Mouse (Mus musculus) midbrain, embryonic 11.5 days (tissue): ENCODE measurements around the gene Cyp27b1. TPM values are rescaled to one million over a fixed set of nuclear protein-coding genes. Genes with fewer than 3 reads are reported as not detected.

Source experiments
- ATAC-seq: fragments of 200-750 bp; cut with Nextera tagmentation; 2 replicates; pipeline ENCODE4 v1.8.0; 2017; ENCODE audit warnings: moderate TSS enrichment, moderate library complexity; ENCODE audit not compliant: low FRiP score
- DNase-seq: peaks from one replicate; pipeline ENCODE4 v3.0.0; 2015; ENCODE audit warnings: low spot score; ENCODE audit errors: missing footprints
- H3K27ac ChIP-seq: fragments of 300-500 bp; sonication (generic); 2 replicates; pipeline ENCODE4 v1.5.1; 2014; ENCODE audit warnings: low read depth, low read length
- H3K27me3 ChIP-seq: fragments of 300-500 bp; sonication (generic); 2 replicates; pipeline ENCODE4 v1.6.1; 2014; ENCODE audit warnings: mild to moderate bottlenecking, low read length, moderate library complexity, mixed read lengths; ENCODE audit not compliant: control insufficient read depth, insufficient read depth
- H3K36me3 ChIP-seq: fragments of 300-500 bp; sonication (generic); 2 replicates; pipeline ENCODE4 v1.6.1; 2014; ENCODE audit warnings: mild to moderate bottlenecking, low read length, moderate library complexity, mixed read lengths; ENCODE audit not compliant: control insufficient read depth, insufficient read depth
- H3K4me1 ChIP-seq: fragments of 300-500 bp; sonication (generic); 2 replicates; pipeline ENCODE4 v1.6.1; 2014; ENCODE audit warnings: low read length; ENCODE audit not compliant: control insufficient read depth, insufficient read depth
- H3K4me2 ChIP-seq: fragments of 300-500 bp; sonication (generic); 2 replicates; pipeline ENCODE4 v1.6.1; 2014; ENCODE audit warnings: mild to moderate bottlenecking, moderate library complexity
- H3K4me3 ChIP-seq: fragments of 300-500 bp; sonication (generic); 2 replicates; pipeline ENCODE4 v1.5.1; 2014; ENCODE audit warnings: low read depth, low read length
- H3K9ac ChIP-seq: fragments of 300-500 bp; sonication (generic); 2 replicates; pipeline ENCODE4 v1.6.1; 2014; ENCODE audit warnings: low read length
- H3K9me3 ChIP-seq: fragments of 300-500 bp; sonication (generic); 2 replicates; pipeline ENCODE4 v1.6.1; 2016; ENCODE audit warnings: low read length; ENCODE audit not compliant: control insufficient read depth
- WGBS: fragments of 180-500 bp; shearing (Covaris S2); extraction: QIAGEN DNeasy Blood & Tissue Kit; methylation state at CpG from one replicate; pipeline ENCODE4 v1.1.7; 2014; 5-methylcytosine and 5-hydroxymethylcytosine counted together
- polyA plus RNA-seq: library from polyadenylated mRNA; unstranded; fragments of >200 nt; fragmentation: Nextera tagmentation; extraction: Ambion mirVana; gene quantifications from 2 replicates; pipeline ENCODE4 v1.2.1, GENCODE M21; 2014

Gene Cyp27b1
- polyA plus RNA-seq, 1 experiment from 2014 or later = not detected

DNA sequence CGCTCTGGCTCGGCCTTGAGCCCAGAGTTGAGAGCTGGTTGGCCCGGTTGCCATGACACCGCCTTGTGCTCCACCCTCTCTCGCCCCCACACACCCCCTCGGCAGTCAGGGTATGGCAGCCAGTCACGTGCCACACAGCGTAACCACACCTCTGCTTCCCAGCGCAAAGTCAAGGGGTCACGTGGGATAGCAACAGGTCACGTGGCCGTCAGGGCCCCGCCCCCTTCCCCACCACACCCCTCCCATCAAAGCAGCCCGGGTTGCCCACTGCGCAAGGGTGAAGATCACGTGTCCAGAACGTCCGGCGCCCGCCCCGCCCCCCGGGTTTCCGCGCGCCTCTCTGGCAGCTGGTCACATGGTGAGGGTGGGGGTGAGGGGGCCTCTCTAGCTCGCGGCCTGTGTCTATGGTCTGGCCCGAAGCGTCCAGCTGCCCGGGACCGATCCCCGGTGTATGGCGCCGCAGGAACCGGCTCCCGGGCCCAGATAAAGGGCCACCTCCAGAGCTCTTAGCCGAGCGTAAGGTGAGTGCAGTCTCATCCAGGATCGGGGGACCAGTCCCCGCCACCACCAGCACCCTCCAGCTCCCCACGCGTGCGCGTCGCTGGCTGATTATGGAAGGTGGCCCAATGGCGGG is 15.3 kb downstream of the Cyp27b1 start, which contains the start of gene Cdk4:
Cdk4 (plus strand) TSS at position 296 of the 634 bp plus-strand sequence.
- peak within 1 kb of the TSS; percentile 82 for H3K27ac ChIP-seq
- ATAC-seq (peak; percentile 93), DNase-seq (peak; percentile 100)
- peak within 1 kb of the TSS; percentile 65 for H3K4me3 ChIP-seq
- H3K27me3 ChIP-seq = no peaks in the 10 kb centered on the region; the same call in 1 of the 2 replicates
- H3K9ac ChIP-seq = peak within 1 kb of the TSS; percentile 100
- peaks cover 32% of the 10 kb centered on the region for H3K36me3 ChIP-seq
- peak within 1 kb of the TSS; percentile 77 for H3K4me2 ChIP-seq
- H3K4me1 ChIP-seq = peaks cover 27% of the 10 kb centered on the region
- WGBS = under 1% methylated on average over 46 of the region's 46 CpGs
- no peaks in the 10 kb centered on the region for H3K9me3 ChIP-seq

DNA sequence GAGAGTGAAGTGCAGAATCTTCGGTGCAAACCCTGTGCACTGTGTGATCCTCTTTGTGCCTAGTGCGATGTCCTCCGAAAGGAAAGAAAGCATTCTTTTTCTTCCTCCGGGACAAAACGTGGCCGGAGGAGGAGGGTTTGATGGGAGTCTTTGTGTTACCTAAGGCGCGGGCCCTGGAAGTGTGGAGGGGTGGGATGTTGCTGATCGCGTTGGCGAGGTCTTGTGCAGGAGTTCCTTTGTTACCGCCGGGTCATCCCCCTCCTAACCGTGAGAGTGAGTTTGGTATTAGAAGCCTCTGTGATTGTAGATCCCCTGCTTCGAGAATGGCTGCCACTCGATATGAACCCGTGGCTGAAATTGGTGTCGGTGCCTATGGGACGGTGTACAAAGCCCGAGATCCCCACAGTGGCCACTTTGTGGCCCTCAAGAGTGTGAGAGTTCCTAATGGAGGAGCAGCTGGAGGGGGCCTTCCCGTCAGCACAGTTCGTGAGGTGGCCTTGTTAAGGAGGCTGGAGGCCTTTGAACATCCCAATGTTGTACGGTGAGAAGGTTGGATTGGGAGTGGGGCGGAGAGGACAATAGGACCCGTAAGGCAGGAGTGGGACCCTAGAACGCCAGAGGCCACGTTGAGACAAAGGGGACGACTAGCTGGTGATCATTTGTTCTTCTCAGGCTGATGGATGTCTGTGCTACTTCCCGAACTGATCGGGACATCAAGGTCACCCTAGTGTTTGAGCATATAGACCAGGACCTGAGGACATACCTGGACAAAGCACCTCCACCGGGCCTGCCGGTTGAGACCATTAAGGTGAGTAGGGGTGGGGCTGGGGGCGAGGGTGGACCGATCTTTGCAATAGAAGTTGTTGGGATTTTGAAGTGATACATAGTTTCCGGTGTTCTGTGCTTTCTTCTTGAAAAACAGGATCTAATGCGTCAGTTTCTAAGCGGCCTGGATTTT is 16.1 kb downstream of the Cyp27b1 start:
- peaks cover 28% of the 10 kb centered on the region for H3K4me1 ChIP-seq
- WGBS = 18% methylated on average over 37 of the region's 37 CpGs
- H3K27ac ChIP-seq = peak overlapping the region; percentile 82
- no peaks in the 10 kb centered on the region; the same call in 1 of the 2 replicates for H3K27me3 ChIP-seq
- H3K4me2 ChIP-seq = peak overlapping the region; percentile 77
- H3K9me3 ChIP-seq = no peaks in the 10 kb centered on the region
- peak overlapping the region; percentile 65 for H3K4me3 ChIP-seq
- peak; percentile 95 for DNase-seq
- no peak for ATAC-seq
- H3K9ac ChIP-seq = peak overlapping the region; percentile 100
- H3K36me3 ChIP-seq = peaks cover 32% of the 10 kb centered on the region

DNA sequence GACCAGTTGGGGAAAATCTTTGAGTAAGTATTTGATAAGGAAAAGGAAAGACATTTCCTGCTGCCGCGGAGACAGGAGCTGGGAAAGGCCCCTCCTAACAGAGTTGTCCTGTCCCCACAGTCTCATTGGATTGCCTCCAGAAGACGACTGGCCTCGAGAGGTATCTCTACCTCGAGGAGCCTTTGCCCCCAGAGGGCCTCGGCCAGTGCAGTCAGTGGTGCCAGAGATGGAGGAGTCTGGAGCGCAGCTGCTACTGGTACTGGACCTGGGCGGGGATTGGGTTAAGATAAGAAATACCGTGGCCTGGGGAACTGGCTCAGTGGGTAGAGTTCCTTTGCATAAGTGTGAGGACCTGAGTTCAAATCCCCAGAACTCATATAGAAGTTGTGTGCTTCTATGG is 17.9 kb downstream of the Cyp27b1 start:
- peaks cover 23% of the 10 kb centered on the region for H3K4me1 ChIP-seq
- H3K4me3 ChIP-seq = no peak overlapping the region
- no peak for ATAC-seq
- no peak overlapping the region for H3K4me2 ChIP-seq
- no peaks in the 10 kb centered on the region for H3K9me3 ChIP-seq
- H3K27ac ChIP-seq = no peak overlapping the region
- DNase-seq = no peak
- no peak overlapping the region for H3K9ac ChIP-seq
- no peaks in the 10 kb centered on the region; the same call in 1 of the 2 replicates for H3K27me3 ChIP-seq
- 89% methylated on average over 9 of the region's 9 CpGs for WGBS
- H3K36me3 ChIP-seq = peaks cover 32% of the 10 kb centered on the region

DNA sequence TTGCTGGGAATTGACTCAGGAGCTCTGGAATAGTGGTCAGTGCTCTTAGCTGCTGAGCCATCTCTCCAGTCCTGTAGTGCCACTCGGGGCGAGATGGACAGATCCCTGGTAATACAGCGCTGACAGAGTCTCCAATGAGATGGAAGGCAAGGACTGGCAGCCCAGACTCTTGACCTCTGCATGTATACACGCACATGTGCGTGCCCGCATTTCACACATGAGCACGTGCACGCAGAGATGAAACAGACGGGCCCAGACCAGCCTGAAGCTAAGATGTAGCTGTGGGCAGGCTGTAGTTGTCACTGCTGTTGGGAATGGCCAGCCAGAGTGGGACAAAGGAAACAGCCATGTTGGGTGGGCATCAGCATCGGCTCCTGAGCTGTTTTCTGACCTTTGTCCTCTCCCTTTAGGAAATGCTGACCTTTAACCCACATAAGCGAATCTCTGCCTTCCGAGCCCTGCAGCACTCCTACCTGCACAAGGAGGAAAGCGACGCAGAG is 18.5 kb downstream of the Cyp27b1 start:
- Histone ChIP-seq H3K4me1 (peaks cover 25% of the 10 kb centered on the region), H3K36me3 (peaks cover 32% of the 10 kb centered on the region), H3K27ac (no peak overlapping the region), H3K4me3 (no peak overlapping the region), H3K9ac (no peak overlapping the region), H3K27me3 (no peaks in the 10 kb centered on the region; the same call in 1 of the 2 replicates), H3K4me2 (no peak overlapping the region), H3K9me3 (no peaks in the 10 kb centered on the region)
- 89% methylated on average over 14 of the region's 14 CpGs for WGBS
- ATAC-seq (no peak), DNase-seq (no peak)

DNA sequence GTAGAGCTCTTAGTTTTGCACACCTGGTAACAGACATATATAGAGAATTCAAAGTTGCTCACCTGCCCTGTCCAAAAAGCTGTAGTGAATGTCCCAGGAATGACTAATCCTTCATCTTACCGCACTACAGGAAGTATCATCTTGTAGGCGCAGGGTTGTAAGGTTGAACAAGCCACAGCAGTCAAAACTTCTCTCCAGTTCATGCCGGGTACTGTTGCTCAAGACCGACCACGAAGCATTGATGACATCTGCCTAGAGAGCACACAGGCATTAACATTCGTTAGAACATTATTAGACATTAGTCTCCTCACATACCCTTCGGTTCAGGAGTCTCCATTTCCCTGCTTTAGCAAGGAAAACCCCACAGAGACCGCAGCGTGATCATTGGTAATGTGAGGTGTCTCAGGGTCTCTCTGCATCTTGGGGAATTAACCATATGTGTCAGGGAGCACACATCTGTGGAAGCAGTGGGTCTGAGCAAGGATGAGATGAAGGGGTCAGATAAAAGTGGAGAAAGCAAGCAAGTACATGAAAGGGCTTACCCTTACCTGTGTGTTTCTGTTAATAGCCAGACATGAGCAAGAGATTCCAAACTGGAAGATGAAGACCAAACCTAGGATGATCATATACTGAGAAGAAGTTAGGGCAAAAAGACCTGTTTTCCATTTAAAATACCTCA is 20.4 kb downstream of the Cyp27b1 start:
- WGBS = 85% methylated on average over 9 of the region's 9 CpGs
- Histone ChIP-seq H3K9ac (peak overlapping the region; percentile 79), H3K27ac (no peak overlapping the region), H3K27me3 (no peaks in the 10 kb centered on the region), H3K4me2 (peak overlapping the region; percentile 97), H3K4me3 (peak overlapping the region; percentile 63), H3K4me1 (peaks cover 21% of the 10 kb centered on the region), H3K9me3 (no peaks in the 10 kb centered on the region), H3K36me3 (peaks cover 32% of the 10 kb centered on the region)
- DNase-seq (no peak), ATAC-seq (no peak)

DNA sequence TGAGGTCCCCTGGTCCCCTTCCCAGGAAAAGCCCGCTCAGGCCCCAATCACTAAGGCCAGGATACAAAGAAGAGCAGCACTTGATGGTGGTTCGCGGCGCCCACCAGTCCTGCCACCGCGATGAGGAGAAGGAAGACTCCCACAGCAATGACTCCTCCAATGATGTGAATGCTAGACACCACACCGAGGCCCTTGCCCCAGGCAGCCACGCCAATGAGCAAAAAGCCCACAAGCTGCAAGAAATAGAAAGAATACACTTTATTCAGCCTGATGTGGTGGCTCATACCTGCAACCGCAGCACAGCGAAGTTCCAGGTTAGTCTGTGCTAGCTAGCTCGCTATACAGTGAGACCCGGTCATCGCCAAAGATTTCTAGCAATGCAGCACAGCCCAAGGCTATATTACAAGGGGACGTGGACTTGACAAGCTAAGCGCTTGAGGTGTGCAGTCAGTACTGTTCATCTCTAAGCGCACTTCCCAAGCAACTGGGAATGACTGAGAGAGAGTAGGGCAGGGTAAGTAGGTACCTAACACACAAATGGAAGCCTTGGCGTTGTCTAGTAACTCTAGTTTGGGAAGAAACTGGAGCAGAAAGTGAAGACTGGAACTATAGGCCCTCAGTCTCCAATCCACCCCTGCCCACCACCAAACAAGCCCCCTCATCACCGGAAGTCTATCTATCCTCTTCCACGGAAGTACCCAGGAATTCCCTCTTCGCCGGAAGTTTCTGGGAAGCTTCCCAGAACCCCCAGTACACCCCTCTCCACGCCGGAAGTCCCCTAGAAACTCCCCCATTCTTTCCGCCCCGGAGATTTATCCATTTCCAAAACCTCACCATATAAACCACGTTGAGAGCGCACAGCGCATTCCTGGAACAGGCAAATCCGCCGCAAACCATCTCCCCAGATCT is 21.5 kb downstream of the Cyp27b1 start:
- Histone ChIP-seq H3K27me3 (no peaks in the 10 kb centered on the region), H3K9me3 (no peaks in the 10 kb centered on the region), H3K4me3 (peak overlapping the region; percentile 63), H3K36me3 (peaks cover 32% of the 10 kb centered on the region), H3K4me2 (peak overlapping the region; percentile 97), H3K4me1 (peaks cover 21% of the 10 kb centered on the region), H3K27ac (peak overlapping the region; percentile 88), H3K9ac (peak overlapping the region; percentile 79)
- ATAC-seq (peak; percentile 76), DNase-seq (peak; percentile 95)
- WGBS = 10% methylated on average over 30 of the region's 30 CpGs

DNA sequence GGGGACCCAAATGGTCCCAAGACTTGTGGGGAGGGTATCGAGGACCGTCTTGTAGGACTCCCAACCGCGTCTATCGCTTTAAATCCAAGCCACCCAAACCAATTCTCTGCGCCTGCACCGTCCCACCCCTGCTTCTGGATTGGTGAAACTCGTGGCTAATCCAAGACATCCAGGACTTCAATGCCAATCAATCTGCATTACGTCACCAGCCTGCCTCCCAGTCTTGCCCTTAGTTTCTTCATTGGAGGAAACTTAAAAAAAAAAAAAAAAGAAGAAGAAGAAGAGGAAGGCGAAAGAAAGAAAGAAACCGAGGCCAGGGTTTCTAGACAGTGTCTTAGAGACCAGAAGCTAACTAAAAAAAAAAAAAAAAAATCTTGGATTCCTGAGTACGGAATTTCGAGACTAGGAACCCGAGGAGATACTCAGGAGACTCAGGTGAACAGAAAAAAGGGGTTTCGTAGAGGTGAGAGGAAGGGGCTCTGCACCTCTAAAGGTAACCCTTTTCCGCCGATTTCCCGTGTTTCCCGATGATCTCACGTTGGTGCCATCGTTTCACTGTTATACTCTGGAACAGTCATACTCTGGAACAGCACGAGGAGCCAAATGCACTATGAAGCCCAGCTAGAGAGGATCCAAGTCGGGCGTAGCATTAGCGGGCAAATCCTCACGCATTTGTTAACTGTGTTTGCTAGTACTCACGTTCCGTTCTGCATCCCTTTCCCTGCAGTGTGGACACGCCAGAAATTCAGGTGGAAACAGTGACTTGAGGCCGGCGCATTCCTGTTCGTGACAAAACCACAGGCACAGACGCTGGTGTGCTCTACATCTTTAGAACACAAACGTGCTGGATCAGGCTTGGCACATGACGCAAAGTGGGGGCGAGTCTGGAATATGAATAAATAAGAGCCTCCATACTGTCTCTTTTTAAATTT is 22.4 kb downstream of the Cyp27b1 start, which contains the start of gene Tspan31:
Tspan31 (minus strand) TSS at position 75 of the 932 bp plus-strand sequence.
- DNase-seq = peak; percentile 99
- 3% methylated on average over 36 of the region's 36 CpGs for WGBS
- peak within 1 kb of the TSS; percentile 79 for H3K9ac ChIP-seq
- H3K9me3 ChIP-seq = no peaks in the 10 kb centered on the region
- peak; percentile 90 for ATAC-seq
- peak within 1 kb of the TSS; percentile 88 for H3K27ac ChIP-seq
- peaks cover 14% of the 10 kb centered on the region for H3K4me1 ChIP-seq
- peaks cover 23% of the 10 kb centered on the region for H3K36me3 ChIP-seq
- peak within 1 kb of the TSS; percentile 97 for H3K4me2 ChIP-seq
- H3K27me3 ChIP-seq = no peaks in the 10 kb centered on the region
- peak within 1 kb of the TSS; percentile 63 for H3K4me3 ChIP-seq
